Comparison of ENCODE assay signal across 9 mouse cellular contexts in genomic region chr3:94811628-94812027, GRCm38 (mm10). TPM values are rescaled to one million over a fixed set of nuclear protein-coding genes. Genes with fewer than 3 reads are reported as not detected.
DNase-seq lines count a peak whose midpoint lies in the region; ATAC-seq and TF ChIP-seq lines count a peak whose summit lies in the region.
"Had no signal": no experiment of that assay in that cellular context is flagged by ENCODE, and none has a peak within 500 bp of the region (broad histone marks: within the 10 kb centered on the region; RNA-seq: fewer than 3 reads in every experiment).

No protein-coding gene starts in this region.

- ATAC-seq in heart, embryonic 14.5 days (ENCODE audit: insufficient number of reproducible peaks, insufficient read depth, low FRiP score, low read depth): no peak
- 0 out of 2 replicates have a peak, but pooled peaks have one; percentile 30 for ATAC-seq in liver, embryonic 12.5 days
- peak; percentile 29; the same call in 1 of the 2 replicates for ATAC-seq in stomach, postnatal 0 days (ENCODE audit: low FRiP score, low TSS enrichment)

- no peak overlapping the region for H3K27ac ChIP-seq in heart, embryonic 14.5 days (replicated peaks in 1 of 2; ENCODE audit: control insufficient read depth in 1 of 2, insufficient read depth in 1 of 2, low read depth in 2 of 2, low read length in 2 of 2)
- no peak overlapping the region for H3K27ac ChIP-seq in liver, embryonic 12.5 days
- H3K27ac ChIP-seq in stomach, postnatal 0 days (replicated peaks): no peak overlapping the region
- H3K27ac ChIP-seq: midbrain, embryonic 12.5 days had no signal

- peak overlapping the region; percentile 56 for H3K4me2 ChIP-seq in heart, embryonic 14.5 days (ENCODE audit: low read length)
- peak overlapping the region; percentile 2; the same call in 1 of the 2 replicates for H3K4me2 ChIP-seq in liver, embryonic 12.5 days
- H3K4me2 ChIP-seq in stomach, postnatal 0 days (replicated peaks; ENCODE audit: low read depth): no peak overlapping the region
- H3K4me2 ChIP-seq: midbrain, embryonic 12.5 days had no signal

- peak; percentile 20 for DNase-seq in left cerebral cortex, postnatal 4 days
- DNase-seq in left cerebral cortex, postnatal 14 days (ENCODE audit: low spot score in 2 of 2): no peak
- peak; percentile 25 for DNase-seq in T-cell, adult 2 months (ENCODE audit: low spot score)
- DNase-seq in stomach, postnatal 0 days (ENCODE audit: low spot score): no peak
- DNase-seq in frontal cortex, postnatal 10 days (ENCODE audit: low spot score in 2 of 2): no peak
- no peak for DNase-seq in gastrocnemius, postnatal 10 days

- H3K9ac ChIP-seq in heart, embryonic 14.5 days (ENCODE audit: low read length): no peak overlapping the region
- H3K9ac ChIP-seq in liver, embryonic 12.5 days: no peak overlapping the region
- H3K9ac ChIP-seq in stomach, postnatal 0 days (ENCODE audit: low read length): no peak overlapping the region
- H3K9ac ChIP-seq: midbrain, embryonic 12.5 days had no signal

- H3K27me3 ChIP-seq in heart, embryonic 14.5 days (ENCODE audit: control insufficient read depth, insufficient read depth, low read length): no peaks in the 10 kb centered on the region
- H3K27me3 ChIP-seq in liver, embryonic 12.5 days (replicated peaks): peaks cover 5% of the 10 kb centered on the region; the same call in 1 of the 2 replicates
- H3K27me3 ChIP-seq in stomach, postnatal 0 days (ENCODE audit: control insufficient read depth, insufficient read depth, low read length): no peaks in the 10 kb centered on the region
- H3K27me3 ChIP-seq: midbrain, embryonic 12.5 days had no signal

- H3K4me1 ChIP-seq in heart, embryonic 14.5 days (ENCODE audit: control insufficient read depth in 2 of 2, insufficient read depth in 2 of 2, low read length in 2 of 2): 0 out of 4 replicates have a peak, but pooled peaks cover 0 to 4% of the 10 kb centered on the region in 2 experiments
- H3K4me1 ChIP-seq in liver, embryonic 12.5 days: no peaks in the 10 kb centered on the region; the same call in 1 of the 2 replicates
- H3K4me1 ChIP-seq in stomach, postnatal 0 days (replicated peaks; ENCODE audit: control insufficient read depth, insufficient read depth): no peaks in the 10 kb centered on the region
- H3K4me1 ChIP-seq: midbrain, embryonic 12.5 days had no signal

- TF ChIP-seq CTCF in stomach, postnatal 0 days (IDR thresholded peaks at IDR 0.05; ENCODE audit: low read depth): peak; percentile 73

- peak overlapping the region in 1 of 2 experiments; percentile 13; a peak in 2 of 4 replicates for H3K4me3 ChIP-seq in heart, embryonic 14.5 days (ENCODE audit: control insufficient read depth in 1 of 2, insufficient read depth in 1 of 2, low read depth in 1 of 2, low read length in 2 of 2)
- H3K4me3 ChIP-seq in liver, embryonic 12.5 days: no peak overlapping the region
- no peak overlapping the region for H3K4me3 ChIP-seq in stomach, postnatal 0 days (ENCODE audit: low read depth, low read length)
- H3K4me3 ChIP-seq: midbrain, embryonic 12.5 days had no signal

- H3K36me3 ChIP-seq in heart, embryonic 14.5 days (ENCODE audit: control insufficient read depth, insufficient read depth, low read length): no peaks in the 10 kb centered on the region
- no peaks in the 10 kb centered on the region for H3K36me3 ChIP-seq in liver, embryonic 12.5 days
- no peaks in the 10 kb centered on the region for H3K36me3 ChIP-seq in stomach, postnatal 0 days (ENCODE audit: control insufficient read depth, insufficient read depth, low read length)
- H3K36me3 ChIP-seq: midbrain, embryonic 12.5 days had no signal

- intact Hi-C loops in left cerebral cortex, postnatal 4 days (cut with DNase I): no loop called here
- intact Hi-C loops in left cerebral cortex, postnatal 14 days (cut with DNase I): no loop called here

- no peak for TF ChIP-seq EP300 in stomach, postnatal 0 days (optimal IDR thresholded peaks at IDR 0.05)

- H3K9me3 ChIP-seq in heart, embryonic 14.5 days (ENCODE audit: control insufficient read depth, low read length): no peaks in the 10 kb centered on the region
- H3K9me3 ChIP-seq in liver, embryonic 12.5 days (replicated peaks): no peaks in the 10 kb centered on the region
- no peaks in the 10 kb centered on the region for H3K9me3 ChIP-seq in stomach, postnatal 0 days (ENCODE audit: control insufficient read depth, low read length)
- H3K9me3 ChIP-seq: midbrain, embryonic 12.5 days had no signal

- WGBS in heart, embryonic 14.5 days: 15% methylated on average over 4 of the region's 4 CpGs
- 12% methylated on average over 4 of the region's 4 CpGs for WGBS in liver, embryonic 12.5 days (ENCODE audit: insufficient replicate concordance)
- 17% methylated on average over 4 of the region's 4 CpGs for WGBS in stomach, postnatal 0 days

RNA-seq across cellular contexts. Expression of gene Cgn, which starts 25.3 kb away (rescaled TPM):
- total RNA-seq in left cerebral cortex, postnatal 4 days (2021): 10 to 100 TPM; 17.1 to 17.9 TPM
- 1 to 10 TPM; 3.9 to 4.5 TPM for total RNA-seq in left cerebral cortex, postnatal 14 days (2021)
- 0.78 and 1.1 TPM in 2 replicates for polyA plus RNA-seq in heart, embryonic 14.5 days (2014; fragmentation: Nextera tagmentation; extraction: Ambion mirVana)
- polyA plus RNA-seq in liver, embryonic 12.5 days (2016; fragmentation: Nextera tagmentation; extraction: Ambion mirVana): 8.7 and 9.2 TPM in 2 replicates
- 24.7 and 25.2 TPM in 2 replicates for polyA plus RNA-seq in stomach, postnatal 0 days (2015; fragmentation: Nextera tagmentation; extraction: Ambion mirVana)
- under 1 TPM; 0.29 to 0.38 TPM for total RNA-seq in gastrocnemius, postnatal 10 days (2021)

RNA-seq across cellular contexts. Expression of gene Pogz, which starts 25.7 kb away (rescaled TPM):
- total RNA-seq in left cerebral cortex, postnatal 4 days (2021): 10 to 100 TPM; 97.9 to 99.7 TPM
- 10 to 100 TPM; 53.7 to 57.9 TPM for total RNA-seq in left cerebral cortex, postnatal 14 days (2021)
- polyA plus RNA-seq in heart, embryonic 14.5 days (2014; fragmentation: Nextera tagmentation; extraction: Ambion mirVana): 12.8 and 14.5 TPM in 2 replicates
- polyA plus RNA-seq in liver, embryonic 12.5 days (2016; fragmentation: Nextera tagmentation; extraction: Ambion mirVana): 5.2 and 5.3 TPM in 2 replicates
- polyA plus RNA-seq in stomach, postnatal 0 days (2015; fragmentation: Nextera tagmentation; extraction: Ambion mirVana): 4.1 and 4.6 TPM in 2 replicates
- 10 to 100 TPM; 23.9 to 27.8 TPM for total RNA-seq in gastrocnemius, postnatal 10 days (2021)

Comparison
In these comparisons a context has a peak if more than half of its experiments do, and no peak if none do; other contexts are left out.
1. DNase-seq: peak in left cerebral cortex, postnatal 4 days (single experiment) and T-cell, adult 2 months (single experiment); none in left cerebral cortex, postnatal 14 days (0 of 2), stomach, postnatal 0 days (single experiment), frontal cortex, postnatal 10 days (0 of 2) and gastrocnemius, postnatal 10 days (single experiment).